ENCODE assay signal across 19 mouse cellular contexts in the genomic region with DNA sequence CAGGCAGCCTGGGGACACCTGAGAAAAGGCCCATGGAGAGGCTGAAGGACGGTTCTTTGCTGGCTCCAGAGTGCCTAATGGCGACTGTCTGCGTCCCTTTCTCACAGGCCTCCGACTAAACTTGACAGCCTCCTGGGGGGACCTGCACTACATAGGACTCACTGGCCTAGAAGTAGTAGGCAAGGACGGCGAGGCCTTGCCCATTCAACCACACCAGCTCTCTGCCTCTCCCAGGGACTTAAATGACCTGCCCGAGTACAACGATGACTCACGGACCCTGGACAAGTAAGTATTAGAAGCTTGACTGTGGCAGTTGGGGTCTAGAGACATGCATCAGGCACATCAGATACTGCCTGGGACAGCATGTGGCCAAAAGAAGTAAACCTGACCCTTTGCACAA.
DNase-seq lines count a peak whose midpoint lies in the region; ATAC-seq and TF ChIP-seq lines count a peak whose summit lies in the region.
"Had no signal": no experiment of that assay in that cellular context is flagged by ENCODE, and none has a peak within 500 bp of the region (broad histone marks: within the 10 kb centered on the region; RNA-seq: fewer than 3 reads in every experiment).

No protein-coding gene starts in this region.

- no peak for TF ChIP-seq CTCF in heart, postnatal 0 days (IDR thresholded peaks at IDR 0.05; ENCODE audit: low read depth)

- no peaks in the 10 kb centered on the region for H3K9me3 ChIP-seq in heart, embryonic 13.5 days
- no peaks in the 10 kb centered on the region for H3K9me3 ChIP-seq in heart, postnatal 0 days (replicated peaks; ENCODE audit: control insufficient read depth, low read length)
- H3K9me3 ChIP-seq: embryonic facial prominence, embryonic 12.5 days; forebrain, embryonic 15.5 days; hindbrain, embryonic 15.5 days; kidney, embryonic 15.5 days had no signal

- DNase-seq in adrenal gland, postnatal 10 days: peak; percentile 26
- DNase-seq in adrenal gland, postnatal 25 days: no peak
- no peak for DNase-seq in heart, adult 18-20 months
- DNase-seq in heart, postnatal 0 days (ENCODE audit: low spot score): no peak
- DNase-seq in heart, postnatal 25 days (ENCODE audit: low spot score): no peak
- DNase-seq: cerebellum, adult 11 months; cerebellum, adult 8-10 months; cerebellum, postnatal 14 days; embryo, embryonic 11 days; gastrocnemius, postnatal 36 days had no signal

- WGBS in heart, embryonic 13.5 days: 65% methylated on average over 9 of the region's 9 CpGs
- 71% methylated on average over 9 of the region's 9 CpGs for WGBS in heart, postnatal 0 days

- peaks cover 56% of the 10 kb centered on the region for H3K4me1 ChIP-seq in heart, embryonic 13.5 days
- H3K4me1 ChIP-seq in heart, postnatal 0 days (ENCODE audit: control insufficient read depth, insufficient read depth): peaks cover 13% of the 10 kb centered on the region
- H3K4me1 ChIP-seq: embryonic facial prominence, embryonic 12.5 days; forebrain, embryonic 15.5 days had no signal

- ATAC-seq in heart, embryonic 13.5 days (ENCODE audit: extremely low read depth, insufficient number of reproducible peaks, low FRiP score, low TSS enrichment): no peak
- no peak for ATAC-seq in heart, postnatal 0 days (ENCODE audit: insufficient read depth, low read depth)
- ATAC-seq: activated CD4-positive, CD25-positive, alpha-beta regulatory T cell, adult 4 months; forebrain, embryonic 15.5 days; intestine, embryonic 16.5 days; Patski had no signal

- H3K36me3 ChIP-seq in heart, embryonic 13.5 days: peaks cover 21% of the 10 kb centered on the region
- H3K36me3 ChIP-seq in heart, postnatal 0 days (replicated peaks; ENCODE audit: control insufficient read depth, insufficient read depth, low read length): peaks cover 9% of the 10 kb centered on the region
- H3K36me3 ChIP-seq: hindbrain, embryonic 15.5 days had no signal

- TF ChIP-seq EP300 in heart, postnatal 0 days (IDR thresholded peaks at IDR 0.05; ENCODE audit: low read depth): no peak

- no peak overlapping the region for H3K9ac ChIP-seq in heart, embryonic 13.5 days
- H3K9ac ChIP-seq in heart, postnatal 0 days (replicated peaks; ENCODE audit: low read depth, low read length): no peak overlapping the region
- H3K9ac ChIP-seq: embryonic facial prominence, embryonic 12.5 days; forebrain, embryonic 15.5 days; hindbrain, embryonic 15.5 days; kidney, embryonic 15.5 days had no signal

- H3K4me3 ChIP-seq in heart, embryonic 13.5 days: no peak overlapping the region
- no peak overlapping the region for H3K4me3 ChIP-seq in heart, postnatal 0 days (ENCODE audit: low read depth, low read length)
- H3K4me3 ChIP-seq: embryonic facial prominence, embryonic 12.5 days; forebrain, embryonic 15.5 days; hindbrain, embryonic 15.5 days; kidney, embryonic 15.5 days had no signal

- H3K27me3 ChIP-seq in heart, embryonic 13.5 days (replicated peaks): no peaks in the 10 kb centered on the region
- no peaks in the 10 kb centered on the region for H3K27me3 ChIP-seq in heart, postnatal 0 days (ENCODE audit: control insufficient read depth, insufficient read depth, low read length)
- H3K27me3 ChIP-seq: CH12.LX; embryonic facial prominence, embryonic 12.5 days; forebrain, embryonic 15.5 days; hindbrain, embryonic 15.5 days; kidney, embryonic 15.5 days; Patski had no signal

- no peak overlapping the region for H3K4me2 ChIP-seq in heart, embryonic 13.5 days
- no peak overlapping the region for H3K4me2 ChIP-seq in heart, postnatal 0 days (ENCODE audit: low read depth, low read length)
- H3K4me2 ChIP-seq: embryonic facial prominence, embryonic 12.5 days; forebrain, embryonic 15.5 days; hindbrain, embryonic 15.5 days; kidney, embryonic 15.5 days had no signal

- peak overlapping the region; percentile 69 for H3K27ac ChIP-seq in heart, embryonic 13.5 days (replicated peaks)
- peak overlapping the region; percentile 37; the same call in 1 of the 2 replicates for H3K27ac ChIP-seq in heart, postnatal 0 days (ENCODE audit: low read depth)
- H3K27ac ChIP-seq: embryonic facial prominence, embryonic 12.5 days; forebrain, embryonic 15.5 days; hindbrain, embryonic 15.5 days; kidney, embryonic 15.5 days had no signal

- intact Hi-C loops in heart, postnatal 25 days (cut with DNase I): no loop called here
